In genomic region chr3:87748431-87748830, GRCm38 (mm10) we compare ENCODE assay signal across 11 mouse cellular contexts. TPM values are rescaled to one million over a fixed set of nuclear protein-coding genes. Genes with fewer than 3 reads are reported as not detected.
A peak's percentile ranks its signal among the peaks of the same experiment; 100 is the strongest.
DNase-seq lines count a peak whose midpoint lies in the region; ATAC-seq and TF ChIP-seq lines count a peak whose summit lies in the region.
"Had no signal": no experiment of that assay in that cellular context is flagged by ENCODE, and none has a peak within 500 bp of the region (broad histone marks: within the 10 kb centered on the region; RNA-seq: fewer than 3 reads in every experiment).

Gene Lrrc71 (minus strand): TSS chr3:87748625.

- no peaks in the 10 kb centered on the region for H3K4me1 ChIP-seq in forebrain, postnatal 0 days (ENCODE audit: insufficient read depth)
- H3K4me1 ChIP-seq in forebrain, embryonic 10.5 days, result peaks cover 26% of the 10 kb centered on the region
- peaks cover 15% of the 10 kb centered on the region for H3K4me1 ChIP-seq in midbrain, embryonic 13.5 days (replicated peaks)
- H3K4me1 ChIP-seq in midbrain, embryonic 16.5 days (ENCODE audit: control insufficient read depth, insufficient read depth, low read length), result peaks cover 7% of the 10 kb centered on the region; the same call in 1 of the 2 replicates
- peaks cover 33% of the 10 kb centered on the region for H3K4me1 ChIP-seq in kidney, embryonic 15.5 days
- H3K4me1 ChIP-seq in stomach, embryonic 15.5 days, result peaks cover 10% of the 10 kb centered on the region

- no peaks in the 10 kb centered on the region for H3K36me3 ChIP-seq in forebrain, postnatal 0 days (ENCODE audit: insufficient read depth)
- no peaks in the 10 kb centered on the region; the same call in 1 of the 2 replicates for H3K36me3 ChIP-seq in forebrain, embryonic 10.5 days (replicated peaks)
- H3K36me3 ChIP-seq in midbrain, embryonic 13.5 days, result no peaks in the 10 kb centered on the region
- no peaks in the 10 kb centered on the region for H3K36me3 ChIP-seq in midbrain, embryonic 16.5 days (ENCODE audit: control insufficient read depth, insufficient read depth, low read length)
- H3K36me3 ChIP-seq in kidney, embryonic 15.5 days, result peaks cover 44% of the 10 kb centered on the region
- peaks cover 7% of the 10 kb centered on the region; the same call in 1 of the 2 replicates for H3K36me3 ChIP-seq in stomach, embryonic 15.5 days
- H3K36me3 ChIP-seq: midbrain, embryonic 12.5 days had no signal

- H3K9me3 ChIP-seq in forebrain, postnatal 0 days (ENCODE audit: low read length), result no peaks in the 10 kb centered on the region
- no peaks in the 10 kb centered on the region for H3K9me3 ChIP-seq in forebrain, embryonic 10.5 days
- H3K9me3 ChIP-seq in midbrain, embryonic 13.5 days, result no peaks in the 10 kb centered on the region
- no peaks in the 10 kb centered on the region for H3K9me3 ChIP-seq in midbrain, embryonic 16.5 days (replicated peaks; ENCODE audit: control insufficient read depth, low read length, poor library complexity, severe bottlenecking)
- H3K9me3 ChIP-seq in kidney, embryonic 15.5 days (replicated peaks), result no peaks in the 10 kb centered on the region
- no peaks in the 10 kb centered on the region for H3K9me3 ChIP-seq in stomach, embryonic 15.5 days
- H3K9me3 ChIP-seq: limb, embryonic 15.5 days; midbrain, embryonic 12.5 days had no signal

- no peak within 1 kb of the TSS for H3K9ac ChIP-seq in forebrain, postnatal 0 days
- no peak within 1 kb of the TSS for H3K9ac ChIP-seq in midbrain, embryonic 13.5 days (replicated peaks)
- H3K9ac ChIP-seq in midbrain, embryonic 16.5 days (ENCODE audit: low read depth, low read length), result no peak within 1 kb of the TSS
- no peak within 1 kb of the TSS for H3K9ac ChIP-seq in kidney, embryonic 15.5 days
- H3K9ac ChIP-seq in stomach, embryonic 15.5 days, result no peak within 1 kb of the TSS
- H3K9ac ChIP-seq: limb, embryonic 15.5 days; midbrain, embryonic 12.5 days had no signal

- H3K27ac ChIP-seq in forebrain, postnatal 0 days (ENCODE audit: low read depth, low read length), result no peak within 1 kb of the TSS
- no peak within 1 kb of the TSS for H3K27ac ChIP-seq in forebrain, embryonic 10.5 days
- H3K27ac ChIP-seq in midbrain, embryonic 13.5 days, result no peak within 1 kb of the TSS
- no peak within 1 kb of the TSS for H3K27ac ChIP-seq in midbrain, embryonic 16.5 days (ENCODE audit: low read length)
- no peak within 1 kb of the TSS for H3K27ac ChIP-seq in kidney, embryonic 15.5 days
- no peak within 1 kb of the TSS for H3K27ac ChIP-seq in stomach, embryonic 15.5 days
- H3K27ac ChIP-seq in left cerebral cortex, adult 2 months, result no peak within 1 kb of the TSS
- H3K27ac ChIP-seq: layer of hippocampus, adult 2 months; limb, embryonic 15.5 days; midbrain, embryonic 12.5 days had no signal

- no peaks in the 10 kb centered on the region for H3K27me3 ChIP-seq in forebrain, postnatal 0 days (ENCODE audit: insufficient read depth, low read length)
- H3K27me3 ChIP-seq in forebrain, embryonic 10.5 days (ENCODE audit: poor library complexity, severe bottlenecking), result peaks cover 15% of the 10 kb centered on the region
- peaks cover under 1% of the 10 kb centered on the region; the same call in 1 of the 2 replicates for H3K27me3 ChIP-seq in midbrain, embryonic 13.5 days
- no peaks in the 10 kb centered on the region for H3K27me3 ChIP-seq in midbrain, embryonic 16.5 days (ENCODE audit: control insufficient read depth, insufficient read depth, low read depth, low read length)
- H3K27me3 ChIP-seq in kidney, embryonic 15.5 days, result no peaks in the 10 kb centered on the region
- H3K27me3 ChIP-seq in stomach, embryonic 15.5 days (replicated peaks), result no peaks in the 10 kb centered on the region
- H3K27me3 ChIP-seq: limb, embryonic 15.5 days had no signal

- 51% methylated on average over 13 of the region's 13 CpGs for WGBS in forebrain, postnatal 0 days
- 57% methylated on average over 13 of the region's 13 CpGs for WGBS in forebrain, embryonic 10.5 days
- WGBS in midbrain, embryonic 13.5 days, result 42% methylated on average over 13 of the region's 13 CpGs
- 39% methylated on average over 13 of the region's 13 CpGs for WGBS in midbrain, embryonic 16.5 days
- WGBS in kidney, embryonic 15.5 days, result 40% methylated on average over 13 of the region's 13 CpGs
- 42% methylated on average over 13 of the region's 13 CpGs for WGBS in stomach, embryonic 15.5 days

- TF ChIP-seq CTCF in forebrain, postnatal 0 days (IDR thresholded peaks at IDR 0.05; ENCODE audit: low read depth), result no peak
- no peak for TF ChIP-seq CTCF in left cerebral cortex, adult 2 months (IDR thresholded peaks at IDR 0.05)

- intact Hi-C loops in left cerebral cortex, adult 2 months (cut with DNase I), result no loop called here

- H3K4me2 ChIP-seq in forebrain, postnatal 0 days (ENCODE audit: low read depth), result no peak within 1 kb of the TSS
- no peak within 1 kb of the TSS for H3K4me2 ChIP-seq in midbrain, embryonic 13.5 days (replicated peaks)
- H3K4me2 ChIP-seq in midbrain, embryonic 16.5 days (ENCODE audit: low read length), result no peak within 1 kb of the TSS
- no peak within 1 kb of the TSS for H3K4me2 ChIP-seq in kidney, embryonic 15.5 days
- no peak within 1 kb of the TSS for H3K4me2 ChIP-seq in stomach, embryonic 15.5 days
- H3K4me2 ChIP-seq: limb, embryonic 15.5 days; midbrain, embryonic 12.5 days had no signal

- ATAC-seq in forebrain, postnatal 0 days, result peak; percentile 25
- peak; percentile 44; the same call in 1 of the 2 replicates for ATAC-seq in midbrain, embryonic 13.5 days
- ATAC-seq in midbrain, embryonic 16.5 days, result no peak
- ATAC-seq in kidney, embryonic 15.5 days (replicated peaks; ENCODE audit: low FRiP score), result peak; percentile 38; the same call in 1 of the 2 replicates
- peak; percentile 41; the same call in 1 of the 2 replicates for ATAC-seq in stomach, embryonic 15.5 days (ENCODE audit: insufficient read depth, low FRiP score, low read depth)

- H3K4me3 ChIP-seq in forebrain, postnatal 0 days (ENCODE audit: low read depth, low read length), result no peak within 1 kb of the TSS
- no peak within 1 kb of the TSS for H3K4me3 ChIP-seq in forebrain, embryonic 10.5 days
- H3K4me3 ChIP-seq in midbrain, embryonic 13.5 days (replicated peaks), result no peak within 1 kb of the TSS
- no peak within 1 kb of the TSS for H3K4me3 ChIP-seq in midbrain, embryonic 16.5 days (ENCODE audit: low read depth, low read length)
- H3K4me3 ChIP-seq in kidney, embryonic 15.5 days (replicated peaks), result no peak within 1 kb of the TSS
- no peak within 1 kb of the TSS for H3K4me3 ChIP-seq in stomach, embryonic 15.5 days (replicated peaks)
- no peak within 1 kb of the TSS for H3K4me3 ChIP-seq in left cerebral cortex, adult 2 months
- H3K4me3 ChIP-seq: layer of hippocampus, adult 2 months; limb, embryonic 15.5 days; midbrain, embryonic 12.5 days had no signal

- no peak for DNase-seq in forebrain, postnatal 0 days
- no peak for DNase-seq in forebrain, embryonic 10.5 days (ENCODE audit: extremely low spot score, low spot score)
- DNase-seq in left cerebral cortex, adult 2 months (ENCODE audit: extremely low spot score in 1 of 2, low spot score in 2 of 2), result no peak
- DNase-seq in thymus, postnatal 36 days, result no peak

RNA-seq across cellular contexts. Expression of gene Lrrc71, which starts in this region (rescaled TPM):
- 2.2 and 3.0 TPM in 2 replicates for total RNA-seq in forebrain, postnatal 0 days (2014; rRNA removed)
- 0.77 and 1.6 TPM in 2 replicates for polyA plus RNA-seq in forebrain, postnatal 0 days (2015; fragmentation: Nextera tagmentation; extraction: Ambion mirVana)
- polyA plus RNA-seq in forebrain, embryonic 10.5 days (2016; fragmentation: Nextera tagmentation; extraction: Ambion mirVana), result 0.31 and 0.32 TPM in 2 replicates
- polyA plus RNA-seq in midbrain, embryonic 13.5 days (2015; fragmentation: Nextera tagmentation; extraction: Ambion mirVana), result 0.36 and 0.62 TPM in 2 replicates
- polyA plus RNA-seq in midbrain, embryonic 16.5 days (2015; fragmentation: Nextera tagmentation; extraction: Ambion mirVana), result 1.3 TPM in 2 replicates
- polyA plus RNA-seq in kidney, embryonic 15.5 days (2015; fragmentation: Nextera tagmentation; extraction: Ambion mirVana), result 0.66 and 0.84 TPM in 2 replicates
- polyA plus RNA-seq in stomach, embryonic 15.5 days (2015; fragmentation: Nextera tagmentation; extraction: Ambion mirVana), result 0.37 and 0.53 TPM in 2 replicates
- total RNA-seq in left cerebral cortex, adult 2 months (2021), result under 1 TPM; 0.16 to 0.54 TPM

Comparison
In these comparisons a context has a peak if more than half of its experiments do, and no peak if none do; other contexts are left out.
1. Peak in ATAC-seq in midbrain, embryonic 13.5 days; RNA of the gene not detected or under 1 TPM.
2. Peak in ATAC-seq in kidney, embryonic 15.5 days; RNA of the gene not detected or under 1 TPM.
3. Peak in ATAC-seq in stomach, embryonic 15.5 days; RNA of the gene not detected or under 1 TPM.